ENCODE assay signal across 7 mouse cellular contexts in the genomic region with DNA sequence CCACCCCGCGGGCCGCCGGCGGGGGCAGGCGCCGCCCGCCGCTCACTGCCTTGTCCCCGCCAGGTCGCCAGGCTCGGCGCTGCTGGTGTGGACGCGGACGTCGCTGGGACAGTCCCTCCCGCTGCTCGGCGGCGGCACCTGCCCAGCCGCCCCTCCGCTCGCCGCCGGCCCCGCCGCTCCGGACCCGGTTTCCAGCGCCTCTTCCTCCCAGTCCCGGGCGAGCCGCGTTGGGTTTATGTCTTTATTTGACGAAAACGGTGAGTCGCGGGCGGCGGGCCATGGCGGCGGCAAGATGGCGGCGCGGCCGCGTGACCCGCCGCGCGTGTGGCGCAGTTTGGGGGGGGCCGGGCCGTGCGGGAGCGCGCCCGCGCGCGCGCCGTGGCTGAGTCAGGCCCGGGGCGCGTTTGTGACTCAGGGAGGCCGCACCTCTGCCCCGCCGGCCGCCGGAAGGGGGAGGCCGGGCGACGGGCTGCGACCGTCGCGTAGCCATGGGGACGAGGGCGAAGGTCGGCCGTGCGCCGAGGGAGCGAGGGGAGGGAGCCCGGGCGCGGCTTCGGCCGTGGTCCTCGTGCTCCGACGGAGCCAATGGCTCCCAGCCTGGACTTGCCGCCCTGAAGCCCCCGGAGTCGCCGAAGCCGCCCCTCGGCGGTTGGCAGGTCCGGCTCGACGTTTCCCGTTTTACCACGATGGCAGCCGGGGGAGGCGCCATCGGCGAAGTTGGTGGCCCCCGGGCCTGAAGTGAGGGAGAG. TPM values are rescaled to one million over a fixed set of nuclear protein-coding genes. Genes with fewer than 3 reads are reported as not detected.
DNase-seq lines count a peak whose midpoint lies in the region; ATAC-seq lines count a peak whose summit lies in the region.

No protein-coding gene starts in this region.

- peak; percentile 49 for ATAC-seq in embryonic facial prominence, embryonic 13.5 days (ENCODE audit: insufficient number of reproducible peaks, insufficient read depth, low FRiP score, low TSS enrichment, low read depth)
- peak; percentile 68 for ATAC-seq in kidney, embryonic 15.5 days (replicated peaks; ENCODE audit: low FRiP score)

- peak overlapping the region; percentile 96 for H3K4me3 ChIP-seq in embryonic facial prominence, embryonic 13.5 days
- peak overlapping the region; percentile 95 for H3K4me3 ChIP-seq in heart, embryonic 10.5 days
- H3K4me3 ChIP-seq in kidney, embryonic 15.5 days (replicated peaks): peak overlapping the region; percentile 51

- peaks cover 44% of the 10 kb centered on the region for H3K36me3 ChIP-seq in embryonic facial prominence, embryonic 13.5 days
- peaks cover 48% of the 10 kb centered on the region for H3K36me3 ChIP-seq in heart, embryonic 10.5 days
- H3K36me3 ChIP-seq in kidney, embryonic 15.5 days: peaks cover 43% of the 10 kb centered on the region

- H3K27ac ChIP-seq in embryonic facial prominence, embryonic 13.5 days: peak overlapping the region; percentile 96
- H3K27ac ChIP-seq in heart, embryonic 10.5 days: peak overlapping the region; percentile 100
- peak overlapping the region; percentile 98 for H3K27ac ChIP-seq in kidney, embryonic 15.5 days

- H3K27me3 ChIP-seq in embryonic facial prominence, embryonic 13.5 days: no peaks in the 10 kb centered on the region
- no peaks in the 10 kb centered on the region for H3K27me3 ChIP-seq in heart, embryonic 10.5 days (ENCODE audit: insufficient read depth, poor library complexity, severe bottlenecking)
- H3K27me3 ChIP-seq in kidney, embryonic 15.5 days: no peaks in the 10 kb centered on the region

- H3K9me3 ChIP-seq in embryonic facial prominence, embryonic 13.5 days: no peaks in the 10 kb centered on the region
- H3K9me3 ChIP-seq in heart, embryonic 10.5 days: no peaks in the 10 kb centered on the region
- H3K9me3 ChIP-seq in kidney, embryonic 15.5 days (replicated peaks): no peaks in the 10 kb centered on the region

- peak; percentile 95 for DNase-seq in adrenal gland, postnatal 14 days
- DNase-seq in heart, embryonic 10.5 days (ENCODE audit: low spot score): peak; percentile 91
- DNase-seq in liver: peak; percentile 89
- peak; percentile 48 to 73 for DNase-seq in monocyte, adult 2 months (ENCODE audit: low read depth in 1 of 2, low spot score in 2 of 2)
- peak; percentile 63 to 75 for DNase-seq in spleen, postnatal 14 days (ENCODE audit: low spot score in 2 of 2)

- peak overlapping the region; percentile 98 for H3K9ac ChIP-seq in embryonic facial prominence, embryonic 13.5 days
- H3K9ac ChIP-seq in kidney, embryonic 15.5 days: peak overlapping the region; percentile 98

- H3K4me2 ChIP-seq in embryonic facial prominence, embryonic 13.5 days: peak overlapping the region; percentile 84
- H3K4me2 ChIP-seq in kidney, embryonic 15.5 days: peak overlapping the region; percentile 60

- WGBS in embryonic facial prominence, embryonic 13.5 days: under 1% methylated on average over 100 of the region's 111 CpGs
- WGBS in heart, embryonic 10.5 days: under 1% methylated on average over 105 of the region's 111 CpGs
- under 1% methylated on average over 109 of the region's 111 CpGs for WGBS in kidney, embryonic 15.5 days

- H3K4me1 ChIP-seq in embryonic facial prominence, embryonic 13.5 days: peaks cover 30% of the 10 kb centered on the region
- peaks cover 36% of the 10 kb centered on the region for H3K4me1 ChIP-seq in heart, embryonic 10.5 days
- H3K4me1 ChIP-seq in kidney, embryonic 15.5 days: peaks cover 35% of the 10 kb centered on the region

RNA-seq across cellular contexts. Expression of gene Eif5, which starts 0.7 kb away (rescaled TPM):
- total RNA-seq in adrenal gland, postnatal 14 days (2021): 334 and 370 TPM in 2 replicates
- 507 and 586 TPM in 2 replicates for polyA plus RNA-seq in embryonic facial prominence, embryonic 13.5 days (2015; fragmentation: Nextera tagmentation; extraction: Ambion mirVana)
- 506 and 616 TPM in 2 replicates for polyA plus RNA-seq in heart, embryonic 10.5 days (2016; fragmentation: Nextera tagmentation; extraction: Ambion mirVana)
- 577 and 624 TPM in 2 replicates for polyA plus RNA-seq in kidney, embryonic 15.5 days (2015; fragmentation: Nextera tagmentation; extraction: Ambion mirVana)

RNA-seq across cellular contexts. Expression of gene Mark3, which starts 35.9 kb away (rescaled TPM):
- total RNA-seq in adrenal gland, postnatal 14 days (2021): 98.3 and 98.5 TPM in 2 replicates
- polyA plus RNA-seq in embryonic facial prominence, embryonic 13.5 days (2015; fragmentation: Nextera tagmentation; extraction: Ambion mirVana): 49.4 and 52.0 TPM in 2 replicates
- 38.1 and 47.9 TPM in 2 replicates for polyA plus RNA-seq in heart, embryonic 10.5 days (2016; fragmentation: Nextera tagmentation; extraction: Ambion mirVana)
- polyA plus RNA-seq in kidney, embryonic 15.5 days (2015; fragmentation: Nextera tagmentation; extraction: Ambion mirVana): 39.7 and 50.3 TPM in 2 replicates

RNA-seq across cellular contexts. Expression of gene Gm266, which starts 52.8 kb away (rescaled TPM):
- total RNA-seq in adrenal gland, postnatal 14 days (2021): 0.60 TPM in 1 of 2 replicates, not detected in the other
- polyA plus RNA-seq in embryonic facial prominence, embryonic 13.5 days (2015; fragmentation: Nextera tagmentation; extraction: Ambion mirVana): 9.5 and 12.1 TPM in 2 replicates
- polyA plus RNA-seq in heart, embryonic 10.5 days (2016; fragmentation: Nextera tagmentation; extraction: Ambion mirVana): 4.6 and 15.2 TPM in 2 replicates
- polyA plus RNA-seq in kidney, embryonic 15.5 days (2015; fragmentation: Nextera tagmentation; extraction: Ambion mirVana): 91.7 and 93.3 TPM in 2 replicates

Comparison
In these comparisons a context has a peak if more than half of its experiments do, and no peak if none do; other contexts are left out.
1. Peak in every context shown above with its lines: DNase-seq, ATAC-seq, H3K4me3 ChIP-seq and H3K27ac ChIP-seq.